In genomic region chr2:58567066-58567810, GRCm38 (mm10) we compare ENCODE assay signal across 9 mouse cellular contexts. TPM values are rescaled to one million over a fixed set of nuclear protein-coding genes. Genes with fewer than 3 reads are reported as not detected.
A peak's percentile ranks its signal among the peaks of the same experiment; 100 is the strongest.
DNase-seq lines count a peak whose midpoint lies in the region; ATAC-seq and TF ChIP-seq lines count a peak whose summit lies in the region.
"Had no signal": no experiment of that assay in that cellular context is flagged by ENCODE, and none has a peak within 500 bp of the region (broad histone marks: within the 10 kb centered on the region; RNA-seq: fewer than 3 reads in every experiment).

Gene Acvr1 (minus strand): TSS chr2:58567157.
Gene Upp2 (plus strand): TSS chr2:58567298.

- H3K27ac ChIP-seq in embryonic facial prominence, embryonic 11.5 days (replicated peaks; ENCODE audit: low read depth, low read length): peak within 1 kb of the TSS; percentile 92
- H3K27ac ChIP-seq in limb, embryonic 14.5 days (replicated peaks; ENCODE audit: low read depth, low read length): peak within 1 kb of the TSS; percentile 97
- peak within 1 kb of the TSS; percentile 99 for H3K27ac ChIP-seq in midbrain, embryonic 15.5 days

- H3K4me1 ChIP-seq in embryonic facial prominence, embryonic 11.5 days (ENCODE audit: control insufficient read depth, insufficient read depth, low read length): no peaks in the 10 kb centered on the region; the same call in 1 of the 2 replicates
- H3K4me1 ChIP-seq in limb, embryonic 14.5 days (ENCODE audit: control insufficient read depth, insufficient read depth, low read length): peaks cover 21% of the 10 kb centered on the region
- H3K4me1 ChIP-seq in midbrain, embryonic 15.5 days: peaks cover 43% of the 10 kb centered on the region

- no peak for TF ChIP-seq POLR2A in limb, embryonic 14.5 days (IDR thresholded peaks at IDR 0.05; ENCODE audit: borderline replicate concordance, extremely low read depth, insufficient read depth, insufficient read length)

- peak within 1 kb of the TSS; percentile 52 for H3K4me2 ChIP-seq in embryonic facial prominence, embryonic 11.5 days (ENCODE audit: low read depth, low read length)
- peak within 1 kb of the TSS; percentile 47 for H3K4me2 ChIP-seq in limb, embryonic 14.5 days (replicated peaks; ENCODE audit: low read depth, low read length, severe bottlenecking)
- peak within 1 kb of the TSS; percentile 59 for H3K4me2 ChIP-seq in midbrain, embryonic 15.5 days

- peak within 1 kb of the TSS; percentile 88 for H3K9ac ChIP-seq in embryonic facial prominence, embryonic 11.5 days (replicated peaks; ENCODE audit: low read length)
- peak within 1 kb of the TSS; percentile 87 for H3K9ac ChIP-seq in limb, embryonic 14.5 days (ENCODE audit: low read depth, low read length, severe bottlenecking)
- H3K9ac ChIP-seq in midbrain, embryonic 15.5 days: peak within 1 kb of the TSS; percentile 94

- H3K4me3 ChIP-seq in embryonic facial prominence, embryonic 11.5 days (ENCODE audit: low read depth, low read length): peak within 1 kb of the TSS; percentile 93
- H3K4me3 ChIP-seq in limb, embryonic 14.5 days (replicated peaks; ENCODE audit: low read length): peak within 1 kb of the TSS; percentile 86
- peak within 1 kb of the TSS; percentile 89 for H3K4me3 ChIP-seq in midbrain, embryonic 15.5 days

- peak; percentile 94 for ATAC-seq in embryonic facial prominence, embryonic 11.5 days (replicated peaks; ENCODE audit: insufficient number of reproducible peaks, low FRiP score, low TSS enrichment, low read depth)
- ATAC-seq in limb, embryonic 14.5 days (ENCODE audit: low FRiP score, low read depth): peak; percentile 93
- peak; percentile 96 for ATAC-seq in midbrain, embryonic 15.5 days (replicated peaks)

- DNase-seq in layer of hippocampus, adult 11-12 months (ENCODE audit: low spot score): peak; percentile 91
- no peak for DNase-seq in layer of hippocampus, adult 9-10 months (ENCODE audit: low spot score)
- DNase-seq in embryonic facial prominence, embryonic 11.5 days (ENCODE audit: low spot score): peak; percentile 90
- peak; percentile 91 for DNase-seq in heart, adult 8-10 months (ENCODE audit: low spot score)
- DNase-seq in kidney, adult 8-10 months: peak; percentile 89 to 91
- peak; percentile 94 for DNase-seq in limb, embryonic 14.5 days (ENCODE audit: low spot score)
- peak; percentile 33 to 42 for DNase-seq in spleen, postnatal 36 days (ENCODE audit: low spot score in 2 of 2)

- H3K9me3 ChIP-seq in embryonic facial prominence, embryonic 11.5 days (replicated peaks; ENCODE audit: control insufficient read depth, low read length): no peaks in the 10 kb centered on the region
- no peaks in the 10 kb centered on the region for H3K9me3 ChIP-seq in limb, embryonic 14.5 days (ENCODE audit: control insufficient read depth, low read length)
- no peaks in the 10 kb centered on the region for H3K9me3 ChIP-seq in midbrain, embryonic 15.5 days

- no peaks in the 10 kb centered on the region for H3K27me3 ChIP-seq in embryonic facial prominence, embryonic 11.5 days (ENCODE audit: control insufficient read depth, insufficient read depth, low read length)
- no peaks in the 10 kb centered on the region for H3K27me3 ChIP-seq in limb, embryonic 14.5 days (ENCODE audit: control insufficient read depth, insufficient read depth, low read length)
- H3K27me3 ChIP-seq in midbrain, embryonic 15.5 days (replicated peaks): no peaks in the 10 kb centered on the region
- H3K27me3 ChIP-seq: CH12.LX had no signal

- H3K36me3 ChIP-seq in embryonic facial prominence, embryonic 11.5 days (replicated peaks; ENCODE audit: control insufficient read depth, insufficient read depth, low read depth, low read length): no peaks in the 10 kb centered on the region
- no peaks in the 10 kb centered on the region for H3K36me3 ChIP-seq in limb, embryonic 14.5 days (ENCODE audit: control insufficient read depth, insufficient read depth, low read length)
- no peaks in the 10 kb centered on the region for H3K36me3 ChIP-seq in midbrain, embryonic 15.5 days (replicated peaks)

- WGBS in embryonic facial prominence, embryonic 11.5 days: 0% methylated on average over 18 of the region's 80 CpGs
- under 1% methylated on average over 34 of the region's 80 CpGs for WGBS in limb, embryonic 14.5 days
- WGBS in midbrain, embryonic 15.5 days: under 1% methylated on average over 37 of the region's 80 CpGs

RNA-seq across cellular contexts. Expression of gene Acvr1, which starts in this region (rescaled TPM):
- polyA plus RNA-seq in embryonic facial prominence, embryonic 11.5 days (2014; fragmentation: Nextera tagmentation; extraction: Ambion mirVana): 6.1 and 7.1 TPM in 2 replicates
- 10 to 100 TPM; 14.2 to 17.0 (median 15.0) TPM for total RNA-seq in heart, adult 8-10 months (2022)
- 30.0 and 30.3 TPM in 2 replicates for polyA plus RNA-seq in limb, embryonic 14.5 days (2012; rRNA removed)
- polyA plus RNA-seq in limb, embryonic 14.5 days (2014; fragmentation: Nextera tagmentation; extraction: Ambion mirVana): 13.2 and 13.7 TPM in 2 replicates
- polyA plus RNA-seq in midbrain, embryonic 15.5 days (2015; fragmentation: Nextera tagmentation; extraction: Ambion mirVana): 4.2 and 4.3 TPM in 2 replicates
- total RNA-seq: CH12.LX had no signal

RNA-seq across cellular contexts. Expression of gene Upp2, which starts in this region (rescaled TPM):
- polyA plus RNA-seq in embryonic facial prominence, embryonic 11.5 days (2014; fragmentation: Nextera tagmentation; extraction: Ambion mirVana): 5.0 and 7.8 TPM in 2 replicates
- total RNA-seq in heart, adult 8-10 months (2022): 1 to 10 TPM; 1.9 to 4.7 (median 3.3) TPM
- 9.6 and 12.3 TPM in 2 replicates for polyA plus RNA-seq in limb, embryonic 14.5 days (2012; rRNA removed)
- polyA plus RNA-seq in limb, embryonic 14.5 days (2014; fragmentation: Nextera tagmentation; extraction: Ambion mirVana): 9.3 and 12.0 TPM in 2 replicates
- polyA plus RNA-seq in midbrain, embryonic 15.5 days (2015; fragmentation: Nextera tagmentation; extraction: Ambion mirVana): 15.2 and 16.0 TPM in 2 replicates
- total RNA-seq: CH12.LX had no signal
